Mouse (Mus musculus): ENCODE measurements around the gene Cox5b. TPM values are rescaled to one million over a fixed set of nuclear protein-coding genes. Genes with fewer than 3 reads are reported as not detected.
A peak's percentile ranks its signal among the peaks of the same experiment; 100 is the strongest.
"Not testable (repeated sequence)": the region's sequence is repeated elsewhere in the genome, so short reads cannot be mapped to it uniquely, and the experiment has no call there.

Cox5b gene
- polyA plus RNA-seq, 1 experiment from 2014 or later: 832 TPM

- H3K36me3 ChIP-seq: no peaks in the 10 kb centered on the region
- no peaks in the 10 kb centered on the region for H3K27me3 ChIP-seq (replicated peaks)
- H3K9ac ChIP-seq: no peak overlapping the region
- no peaks in the 10 kb centered on the region for H3K9me3 ChIP-seq
- ATAC-seq: peak; percentile 34; the same call in 1 of the 2 replicates
- 0 out of 2 replicates have a peak, but pooled peaks cover 3% of the 10 kb centered on the region for H3K4me1 ChIP-seq (replicated peaks)
- H3K27ac ChIP-seq: no peak overlapping the region
- H3K4me3 ChIP-seq (replicated peaks): no peak overlapping the region
- WGBS: 58% methylated on average over 4 of the region's 4 CpGs
- H3K4me2 ChIP-seq (replicated peaks): no peak overlapping the region
These were observed 25.3 kb upstream of the Cox5b start for GRCm38 (mm10) chr1:36665934-36666333.

GRCm38 (mm10) chr1:36668007-36668406, 23.2 kb upstream of the Cox5b start:
- not testable (repeated sequence) for H3K4me1 ChIP-seq (replicated peaks); H3K36me3 ChIP-seq; H3K9ac ChIP-seq; H3K4me2 ChIP-seq (replicated peaks); H3K4me3 ChIP-seq (replicated peaks); H3K27ac ChIP-seq; ATAC-seq; H3K27me3 ChIP-seq (replicated peaks); H3K9me3 ChIP-seq
- 69% methylated on average over 4 of the region's 4 CpGs for WGBS

- ATAC-seq: no peak
- H3K4me2 ChIP-seq (replicated peaks): no peak overlapping the region
- no peak overlapping the region for H3K9ac ChIP-seq
- H3K4me1 ChIP-seq (replicated peaks): 0 out of 2 replicates have a peak, but pooled peaks cover 2% of the 10 kb centered on the region
- no peaks in the 10 kb centered on the region for H3K9me3 ChIP-seq
- H3K36me3 ChIP-seq: no peaks in the 10 kb centered on the region
- 58% methylated on average over 4 of the region's 4 CpGs for WGBS
- H3K4me3 ChIP-seq (replicated peaks): no peak overlapping the region
- no peak overlapping the region for H3K27ac ChIP-seq
- H3K27me3 ChIP-seq (replicated peaks): no peaks in the 10 kb centered on the region
These were observed 21.0 kb upstream of the Cox5b start for GRCm38 (mm10) chr1:36670256-36670655.

- WGBS: 91% methylated on average over 10 of the region's 10 CpGs
These were observed 20.0 kb upstream of the Cox5b start for GRCm38 (mm10) chr1:36671260-36671659.

GRCm38 (mm10) chr1:36672648-36673350, 18.4 kb upstream of the Cox5b start:
- no peaks in the 10 kb centered on the region for H3K36me3 ChIP-seq
- no peaks in the 10 kb centered on the region for H3K9me3 ChIP-seq
- H3K27me3 ChIP-seq (replicated peaks): no peaks in the 10 kb centered on the region
- H3K4me3 ChIP-seq (replicated peaks): no peak overlapping the region
- 41% methylated on average over 16 of the region's 16 CpGs for WGBS
- H3K4me2 ChIP-seq (replicated peaks): no peak overlapping the region
- no peak overlapping the region for H3K9ac ChIP-seq
- H3K27ac ChIP-seq: no peak overlapping the region
- no peak for ATAC-seq
- no peaks in the 10 kb centered on the region for H3K4me1 ChIP-seq (replicated peaks)

More at GRCm38 (mm10) chr1:36671260-36671659, 20.0 kb upstream of the Cox5b start:
- Histone ChIP-seq H3K9me3 (no peaks in the 10 kb centered on the region), H3K27ac (no peak overlapping the region), H3K27me3 (replicated peaks) (no peaks in the 10 kb centered on the region), H3K4me2 (replicated peaks) (no peak overlapping the region), H3K36me3 (no peaks in the 10 kb centered on the region), H3K4me3 (replicated peaks) (no peak overlapping the region), H3K4me1 (replicated peaks) (no peaks in the 10 kb centered on the region), H3K9ac (no peak overlapping the region)
- no peak for ATAC-seq

- no peak for ATAC-seq
- H3K36me3 ChIP-seq: no peaks in the 10 kb centered on the region
These were observed 16.3 kb upstream of the Cox5b start for GRCm38 (mm10) chr1:36674936-36675335.

GRCm38 (mm10) chr1:36680893-36681292, 10.4 kb upstream of the Cox5b start:
- no peaks in the 10 kb centered on the region for H3K27me3 ChIP-seq (replicated peaks)
- H3K27ac ChIP-seq: no peak overlapping the region
- no peaks in the 10 kb centered on the region; the same call in 1 of the 2 replicates for H3K4me1 ChIP-seq (replicated peaks)
- ATAC-seq: no peak
- no peak overlapping the region for H3K4me3 ChIP-seq (replicated peaks)
- no peak overlapping the region for H3K4me2 ChIP-seq (replicated peaks)
- H3K9me3 ChIP-seq: no peaks in the 10 kb centered on the region
- no peaks in the 10 kb centered on the region for H3K36me3 ChIP-seq
- WGBS: 78% methylated on average over 7 of the region's 7 CpGs
- no peak overlapping the region for H3K9ac ChIP-seq

More at GRCm38 (mm10) chr1:36674936-36675335, 16.3 kb upstream of the Cox5b start:
- Histone ChIP-seq H3K4me1 (replicated peaks) (no peaks in the 10 kb centered on the region), H3K4me2 (replicated peaks) (no peak overlapping the region), H3K4me3 (replicated peaks) (no peak overlapping the region), H3K9me3 (no peaks in the 10 kb centered on the region), H3K27me3 (replicated peaks) (no peaks in the 10 kb centered on the region), H3K9ac (no peak overlapping the region), H3K27ac (no peak overlapping the region)
- 37% methylated on average over 3 of the region's 3 CpGs for WGBS

- 93% methylated on average over 39 of the region's 39 CpGs for WGBS
- Histone ChIP-seq H3K4me2 (replicated peaks) (no peak within 1 kb of the TSS), H3K9me3 (no peaks in the 10 kb centered on the region), H3K4me3 (replicated peaks) (no peak within 1 kb of the TSS), H3K36me3 (no peaks in the 10 kb centered on the region), H3K9ac (no peak within 1 kb of the TSS), H3K4me1 (replicated peaks) (no peaks in the 10 kb centered on the region; the same call in 1 of the 2 replicates), H3K27ac (0 out of 2 replicates have a peak within 1 kb of the TSS, but pooled peaks have one; percentile 13), H3K27me3 (replicated peaks) (no peaks in the 10 kb centered on the region)
- ATAC-seq: no peak
These were observed 8.5 kb upstream of the Cox5b start, which contains the start of gene Fam178b for GRCm38 (mm10) chr1:36682620-36683355. TSS of gene Fam178b (minus strand) at chr1:36683183.

GRCm38 (mm10) chr1:36683810-36684467, 7.3 kb upstream of the Cox5b start:
- no peak overlapping the region for H3K27ac ChIP-seq
- no peaks in the 10 kb centered on the region; the same call in 1 of the 2 replicates for H3K4me1 ChIP-seq (replicated peaks)
- H3K36me3 ChIP-seq: no peaks in the 10 kb centered on the region
- no peaks in the 10 kb centered on the region for H3K9me3 ChIP-seq
- peak; percentile 85 for ATAC-seq
- H3K4me3 ChIP-seq (replicated peaks): no peak overlapping the region
- 11% methylated on average over 13 of the region's 13 CpGs for WGBS
- no peaks in the 10 kb centered on the region for H3K27me3 ChIP-seq (replicated peaks)
- H3K9ac ChIP-seq: no peak overlapping the region
- H3K4me2 ChIP-seq (replicated peaks): no peak overlapping the region

GRCm38 (mm10) chr1:36690671-36691235, 496 bp upstream of the Cox5b start:
- peak overlapping the region; percentile 74 for H3K4me2 ChIP-seq (replicated peaks)
- H3K4me3 ChIP-seq (replicated peaks): peak overlapping the region; percentile 48
- 63% methylated on average over 11 of the region's 11 CpGs for WGBS
- no peaks in the 10 kb centered on the region for H3K27me3 ChIP-seq (replicated peaks)
- peaks cover 10% of the 10 kb centered on the region for H3K36me3 ChIP-seq
- H3K9ac ChIP-seq: peak overlapping the region; percentile 9; the same call in 1 of the 2 replicates
- peaks cover 4% of the 10 kb centered on the region; the same call in 1 of the 2 replicates for H3K4me1 ChIP-seq (replicated peaks)
- no peak; the same call in 1 of the 2 replicates for ATAC-seq
- H3K27ac ChIP-seq: no peak overlapping the region
- no peaks in the 10 kb centered on the region for H3K9me3 ChIP-seq

GRCm38 (mm10) chr1:36694871-36695270, 3.6 kb downstream of the Cox5b start:
- peaks cover 4% of the 10 kb centered on the region; the same call in 1 of the 2 replicates for H3K4me1 ChIP-seq (replicated peaks)
- no peak overlapping the region for H3K27ac ChIP-seq
- H3K4me2 ChIP-seq (replicated peaks): no peak overlapping the region
- no peak for ATAC-seq
- no peak overlapping the region for H3K9ac ChIP-seq
- 85% methylated on average over 6 of the region's 6 CpGs for WGBS
- no peaks in the 10 kb centered on the region for H3K9me3 ChIP-seq
- H3K27me3 ChIP-seq (replicated peaks): no peaks in the 10 kb centered on the region
- peaks cover 17% of the 10 kb centered on the region for H3K36me3 ChIP-seq
- H3K4me3 ChIP-seq (replicated peaks): no peak overlapping the region

GRCm38 (mm10) chr1:36696411-36696810, 5.2 kb downstream of the Cox5b start:
- no peaks in the 10 kb centered on the region for H3K27me3 ChIP-seq (replicated peaks)
- no peak overlapping the region for H3K27ac ChIP-seq
- H3K4me1 ChIP-seq (replicated peaks): peaks cover 4% of the 10 kb centered on the region; the same call in 1 of the 2 replicates
- peaks cover 32% of the 10 kb centered on the region for H3K36me3 ChIP-seq
- no peak overlapping the region for H3K9ac ChIP-seq
- no peak for ATAC-seq
- no peak overlapping the region for H3K4me3 ChIP-seq (replicated peaks)
- WGBS: 58% methylated on average over 6 of the region's 6 CpGs
- H3K4me2 ChIP-seq (replicated peaks): no peak overlapping the region
- H3K9me3 ChIP-seq: no peaks in the 10 kb centered on the region
